Mouse (Mus musculus): ENCODE measurements around the gene Ppp1r13l. TPM values are rescaled to one million over a fixed set of nuclear protein-coding genes. Genes with fewer than 3 reads are reported as not detected.

Ppp1r13l gene
- polyA plus RNA-seq, 1 experiment from 2014 or later = 2.3 TPM

GRCm38 (mm10) chr7:19375368-19375767 is 15.8 kb downstream of the Ppp1r13l start:
- no peak overlapping the region for H3K4me3 ChIP-seq (replicated peaks)
- no peak overlapping the region for H3K27ac ChIP-seq
- WGBS = 81% methylated on average over 18 of the region's 18 CpGs
- no peaks in the 10 kb centered on the region for H3K9me3 ChIP-seq
- no peak overlapping the region for H3K4me2 ChIP-seq (replicated peaks)
- ATAC-seq = no peak
- H3K36me3 ChIP-seq = no peaks in the 10 kb centered on the region
- no peaks in the 10 kb centered on the region for H3K4me1 ChIP-seq (replicated peaks)
- no peak overlapping the region for H3K9ac ChIP-seq (replicated peaks)
- no peaks in the 10 kb centered on the region for H3K27me3 ChIP-seq

DNA sequence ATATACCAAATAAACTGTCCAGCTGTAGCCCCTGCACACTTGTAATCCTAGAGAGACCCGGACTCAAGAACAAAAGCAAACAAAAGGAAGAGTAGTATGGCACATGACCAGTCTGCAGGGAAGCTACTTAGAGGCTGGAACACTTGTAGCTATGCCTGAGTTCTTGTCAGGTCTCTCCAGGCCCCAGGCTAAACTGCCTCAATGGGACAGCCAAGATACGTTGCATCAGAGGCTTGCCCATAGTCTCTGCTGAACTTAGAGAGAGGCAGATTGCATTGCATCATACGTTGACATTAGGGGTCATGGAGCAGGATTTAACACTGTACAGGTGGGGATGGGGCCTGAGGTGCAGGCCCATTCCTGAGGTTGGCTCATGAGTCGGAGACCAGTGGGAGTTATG is 16.5 kb downstream of the Ppp1r13l start:
- Histone ChIP-seq H3K9me3 (no peaks in the 10 kb centered on the region), H3K4me1 (replicated peaks) (no peaks in the 10 kb centered on the region), H3K36me3 (no peaks in the 10 kb centered on the region), H3K27ac (no peak overlapping the region), H3K27me3 (no peaks in the 10 kb centered on the region), H3K4me2 (replicated peaks) (no peak overlapping the region), H3K4me3 (replicated peaks) (no peak overlapping the region), H3K9ac (replicated peaks) (no peak overlapping the region)
- ATAC-seq = no peak
- 79% methylated on average over 4 of the region's 4 CpGs for WGBS

- Histone ChIP-seq H3K27ac (no peak overlapping the region), H3K4me3 (replicated peaks) (no peak overlapping the region)
- WGBS = 79% methylated on average over 7 of the region's 8 CpGs
Measured at GRCm38 (mm10) chr7:19378049-19378448, 18.5 kb downstream of the Ppp1r13l start.

GRCm38 (mm10) chr7:19381377-19382165 is 22.0 kb downstream of the Ppp1r13l start, which contains the start of gene Ercc2:
Gene Ercc2, plus strand, starts transcription at chr7:19382010.
- Histone ChIP-seq H3K27me3 (no peaks in the 10 kb centered on the region), H3K4me3 (replicated peaks) (peak within 1 kb of the TSS; percentile 76), H3K9me3 (no peaks in the 10 kb centered on the region), H3K36me3 (peaks cover 28% of the 10 kb centered on the region), H3K9ac (replicated peaks) (peak within 1 kb of the TSS; percentile 83), H3K27ac (peak within 1 kb of the TSS; percentile 69), H3K4me2 (replicated peaks) (peak within 1 kb of the TSS; percentile 92), H3K4me1 (replicated peaks) (peaks cover 20% of the 10 kb centered on the region)
- 7% methylated on average over 39 of the region's 48 CpGs for WGBS
- peak; percentile 94 for ATAC-seq

More at GRCm38 (mm10) chr7:19378049-19378448, 18.5 kb downstream of the Ppp1r13l start:
- Histone ChIP-seq H3K36me3 (no peaks in the 10 kb centered on the region), H3K9ac (replicated peaks) (no peak overlapping the region), H3K4me1 (replicated peaks) (peaks cover 8% of the 10 kb centered on the region), H3K9me3 (no peaks in the 10 kb centered on the region), H3K4me2 (replicated peaks) (no peak overlapping the region), H3K27me3 (no peaks in the 10 kb centered on the region)
- ATAC-seq = no peak

DNA sequence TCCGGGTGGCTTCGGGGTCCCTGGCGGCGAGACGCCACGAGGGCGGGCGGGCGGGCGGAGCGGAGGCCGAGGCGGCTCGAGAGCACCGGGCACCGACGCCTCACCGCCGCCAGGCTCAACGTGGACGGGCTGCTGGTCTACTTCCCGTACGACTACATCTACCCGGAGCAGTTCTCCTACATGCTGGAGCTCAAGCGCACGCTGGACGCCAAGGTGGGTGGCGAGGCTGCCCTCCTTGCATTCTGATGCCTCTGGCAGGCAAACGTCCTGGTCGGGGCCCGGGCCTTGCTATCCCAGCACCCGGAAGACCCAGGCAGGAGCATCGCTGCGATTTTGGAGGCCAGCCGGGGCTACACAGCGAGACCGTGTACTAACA is 22.6 kb downstream of the Ppp1r13l start:
- Histone ChIP-seq H3K27ac (peak overlapping the region; percentile 69), H3K4me1 (replicated peaks) (peaks cover 20% of the 10 kb centered on the region), H3K36me3 (peaks cover 34% of the 10 kb centered on the region), H3K4me3 (replicated peaks) (peak overlapping the region; percentile 76), H3K4me2 (replicated peaks) (peak overlapping the region; percentile 92), H3K27me3 (no peaks in the 10 kb centered on the region), H3K9me3 (no peaks in the 10 kb centered on the region), H3K9ac (replicated peaks) (peak overlapping the region; percentile 83)
- ATAC-seq = peak; percentile 71
- WGBS = 1% methylated on average over 20 of the region's 37 CpGs

DNA sequence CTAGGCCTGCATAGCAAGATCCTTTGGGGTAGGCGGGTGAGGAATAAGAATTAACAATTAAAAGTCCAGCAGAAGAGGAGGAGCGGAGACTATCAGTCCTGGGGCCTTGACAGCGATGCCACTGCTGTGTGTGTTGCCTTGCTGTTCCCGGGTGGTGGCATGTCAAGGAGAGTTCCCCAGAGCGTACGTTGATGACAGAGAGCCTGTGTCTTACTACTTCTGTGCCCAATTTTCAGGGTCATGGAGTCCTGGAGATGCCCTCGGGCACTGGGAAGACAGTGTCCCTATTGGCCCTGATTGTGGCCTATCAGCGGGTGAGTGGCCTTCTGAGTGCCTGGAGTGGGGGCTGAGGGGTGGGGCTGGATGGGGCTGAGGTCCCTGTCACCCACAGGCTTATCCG is 24.2 kb downstream of the Ppp1r13l start:
- Histone ChIP-seq H3K9ac (replicated peaks) (peak overlapping the region; percentile 21), H3K27ac (no peak overlapping the region), H3K4me2 (replicated peaks) (peak overlapping the region; percentile 92), H3K4me3 (replicated peaks) (peak overlapping the region; percentile 76; the same call in 1 of the 2 replicates), H3K4me1 (replicated peaks) (peaks cover 29% of the 10 kb centered on the region), H3K9me3 (no peaks in the 10 kb centered on the region), H3K27me3 (no peaks in the 10 kb centered on the region), H3K36me3 (peaks cover 48% of the 10 kb centered on the region)
- ATAC-seq = no peak
- WGBS = 89% methylated on average over 9 of the region's 9 CpGs

- Histone ChIP-seq H3K4me2 (replicated peaks) (no peak overlapping the region), H3K4me1 (replicated peaks) (peaks cover 24% of the 10 kb centered on the region), H3K9ac (replicated peaks) (peak overlapping the region; percentile 50), H3K27me3 (no peaks in the 10 kb centered on the region), H3K4me3 (replicated peaks) (no peak overlapping the region), H3K36me3 (peaks cover 98% of the 10 kb centered on the region), H3K27ac (peak overlapping the region; percentile 84), H3K9me3 (no peaks in the 10 kb centered on the region)
- 51% methylated on average over 10 of the region's 10 CpGs for WGBS
- ATAC-seq = peak; percentile 53
Measured at GRCm38 (mm10) chr7:19388699-19389413, 29.3 kb downstream of the Ppp1r13l start.

DNA sequence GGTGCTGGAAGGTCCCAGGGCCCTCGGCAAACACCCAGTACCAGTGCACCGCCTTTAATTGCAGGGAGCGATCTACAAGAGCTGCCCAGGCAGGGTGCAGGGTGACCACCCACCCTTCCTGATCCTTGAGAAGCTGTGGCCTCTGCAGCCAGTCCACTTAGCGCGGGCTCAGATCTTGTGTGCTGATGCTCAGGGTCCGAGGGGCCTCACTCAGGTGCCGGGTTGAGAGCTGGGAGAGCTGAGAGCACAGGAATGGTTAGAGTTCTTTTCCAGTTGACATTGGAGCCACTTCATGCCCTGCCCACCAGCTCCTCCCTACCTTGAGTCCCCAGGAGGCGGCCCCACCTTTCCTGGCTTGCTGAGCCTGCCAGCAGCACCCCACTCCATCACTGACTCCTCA is 34.9 kb downstream of the Ppp1r13l start:
- peaks cover 65% of the 10 kb centered on the region for H3K36me3 ChIP-seq
- no peak for ATAC-seq
- 92% methylated on average over 8 of the region's 8 CpGs for WGBS

GRCm38 (mm10) chr7:19399496-19400280 is 40.1 kb downstream of the Ppp1r13l start:
- Histone ChIP-seq H3K27ac (no peak overlapping the region), H3K9ac (replicated peaks) (peak overlapping the region; percentile 28; the same call in 1 of the 2 replicates), H3K4me1 (replicated peaks) (peaks cover 19% of the 10 kb centered on the region), H3K4me3 (replicated peaks) (peak overlapping the region; percentile 26), H3K36me3 (peaks cover 13% of the 10 kb centered on the region), H3K4me2 (replicated peaks) (peak overlapping the region; percentile 50), H3K27me3 (peaks cover 55% of the 10 kb centered on the region), H3K9me3 (no peaks in the 10 kb centered on the region)
- ATAC-seq = peak; percentile 21; the same call in 1 of the 2 replicates
- WGBS = 3% methylated on average over 27 of the region's 27 CpGs

More for the DNA sequence above, 34.9 kb downstream of the Ppp1r13l start:
- Histone ChIP-seq H3K4me1 (replicated peaks) (peaks cover 6% of the 10 kb centered on the region), H3K4me3 (replicated peaks) (no peak overlapping the region), H3K9ac (replicated peaks) (no peak overlapping the region), H3K4me2 (replicated peaks) (no peak overlapping the region), H3K27me3 (peaks cover 10% of the 10 kb centered on the region), H3K9me3 (no peaks in the 10 kb centered on the region), H3K27ac (no peak overlapping the region)

- WGBS = 82% methylated on average over 4 of the region's 4 CpGs
- ATAC-seq = no peak
Measured at GRCm38 (mm10) chr7:19400946-19401345, 41.4 kb downstream of the Ppp1r13l start.

GRCm38 (mm10) chr7:19402535-19403112 is 43.1 kb downstream of the Ppp1r13l start:
- no peak for ATAC-seq
- no peak overlapping the region for H3K4me2 ChIP-seq (replicated peaks)
- peaks cover 19% of the 10 kb centered on the region for H3K4me1 ChIP-seq (replicated peaks)
- no peak overlapping the region for H3K4me3 ChIP-seq (replicated peaks)
- no peaks in the 10 kb centered on the region for H3K36me3 ChIP-seq
- H3K27me3 ChIP-seq = peaks cover 76% of the 10 kb centered on the region
- no peak overlapping the region for H3K27ac ChIP-seq
- no peaks in the 10 kb centered on the region for H3K9me3 ChIP-seq
- WGBS = 65% methylated on average over 9 of the region's 9 CpGs
- H3K9ac ChIP-seq (replicated peaks) = no peak overlapping the region

More at GRCm38 (mm10) chr7:19400946-19401345, 41.4 kb downstream of the Ppp1r13l start:
- Histone ChIP-seq H3K36me3 (peaks cover under 1% of the 10 kb centered on the region; the same call in 1 of the 2 replicates), H3K4me3 (replicated peaks) (no peak overlapping the region), H3K9ac (replicated peaks) (no peak overlapping the region), H3K9me3 (no peaks in the 10 kb centered on the region), H3K4me1 (replicated peaks) (peaks cover 19% of the 10 kb centered on the region), H3K27me3 (peaks cover 64% of the 10 kb centered on the region), H3K4me2 (replicated peaks) (no peak overlapping the region), H3K27ac (no peak overlapping the region)

All from midbrain, embryonic 13.5 days (tissue).